8 mouse cellular contexts compared by ENCODE assay signal in genomic region chr6:4506106-4506505, GRCm38 (mm10). TPM values are rescaled to one million over a fixed set of nuclear protein-coding genes. Genes with fewer than 3 reads are reported as not detected.
A peak's percentile ranks its signal among the peaks of the same experiment; 100 is the strongest.
DNase-seq lines count a peak whose midpoint lies in the region; ATAC-seq and TF ChIP-seq lines count a peak whose summit lies in the region.

No protein-coding gene starts in this region.

- in situ Hi-C loops in Patski (cut with MboI; ENCODE audit: low pct_unique_long_range_greater_than_20kb) = no loop called here

- peaks cover 33% of the 10 kb centered on the region for H3K4me1 ChIP-seq in embryonic facial prominence, embryonic 13.5 days
- H3K4me1 ChIP-seq in hindbrain, embryonic 16.5 days (ENCODE audit: control insufficient read depth, insufficient read depth, low read depth, low read length) = peaks cover 8% of the 10 kb centered on the region
- H3K4me1 ChIP-seq in lung, embryonic 15.5 days = peaks cover 12% of the 10 kb centered on the region
- H3K4me1 ChIP-seq in stomach, postnatal 0 days (replicated peaks; ENCODE audit: control insufficient read depth, insufficient read depth) = no peaks in the 10 kb centered on the region

- H3K27me3 ChIP-seq in Patski = no peaks in the 10 kb centered on the region
- no peaks in the 10 kb centered on the region for H3K27me3 ChIP-seq in embryonic facial prominence, embryonic 13.5 days
- peaks cover 7% of the 10 kb centered on the region; the same call in 1 of the 2 replicates for H3K27me3 ChIP-seq in hindbrain, embryonic 16.5 days (replicated peaks; ENCODE audit: control insufficient read depth, insufficient read depth, low read length)
- no peaks in the 10 kb centered on the region for H3K27me3 ChIP-seq in lung, embryonic 15.5 days
- H3K27me3 ChIP-seq in stomach, postnatal 0 days (ENCODE audit: control insufficient read depth, insufficient read depth, low read length) = no peaks in the 10 kb centered on the region

- peaks cover 18% of the 10 kb centered on the region for H3K36me3 ChIP-seq in embryonic facial prominence, embryonic 13.5 days
- H3K36me3 ChIP-seq in hindbrain, embryonic 16.5 days (ENCODE audit: control insufficient read depth, insufficient read depth, low read length) = no peaks in the 10 kb centered on the region
- peaks cover 7% of the 10 kb centered on the region for H3K36me3 ChIP-seq in lung, embryonic 15.5 days
- H3K36me3 ChIP-seq in stomach, postnatal 0 days (ENCODE audit: control insufficient read depth, insufficient read depth, low read length) = no peaks in the 10 kb centered on the region

- no peak for ATAC-seq in Patski
- ATAC-seq in embryonic facial prominence, embryonic 13.5 days (ENCODE audit: insufficient number of reproducible peaks, insufficient read depth, low FRiP score, low TSS enrichment, low read depth) = no peak
- ATAC-seq in hindbrain, embryonic 16.5 days = no peak
- peak; percentile 45; the same call in 1 of the 2 replicates for ATAC-seq in lung, embryonic 15.5 days (ENCODE audit: borderline replicate concordance, extremely low read depth, low FRiP score, low TSS enrichment)
- ATAC-seq in stomach, postnatal 0 days (ENCODE audit: low FRiP score, low TSS enrichment) = no peak

- no peak for TF ChIP-seq EP300 in stomach, postnatal 0 days (optimal IDR thresholded peaks at IDR 0.05)

- WGBS in embryonic facial prominence, embryonic 13.5 days = 2% methylated on average over 11 of the region's 11 CpGs
- WGBS in hindbrain, embryonic 16.5 days = 9% methylated on average over 11 of the region's 11 CpGs
- WGBS in lung, embryonic 15.5 days = 5% methylated on average over 11 of the region's 11 CpGs
- WGBS in stomach, postnatal 0 days = 11% methylated on average over 11 of the region's 11 CpGs

- DNase-seq in Patski (ENCODE audit: low read depth, low spot score) = no peak
- no peak for DNase-seq in stomach, postnatal 0 days (ENCODE audit: low spot score)
- DNase-seq in cerebellum, adult 11-12 months = no peak
- no peak for DNase-seq in right cerebral cortex, postnatal 10 days (ENCODE audit: low spot score in 2 of 2)
- no peak for DNase-seq in ovary, postnatal 10 days (ENCODE audit: low spot score)

- peak overlapping the region; percentile 74 for H3K4me2 ChIP-seq in embryonic facial prominence, embryonic 13.5 days
- H3K4me2 ChIP-seq in hindbrain, embryonic 16.5 days (ENCODE audit: low read length) = peak overlapping the region; percentile 63
- peak overlapping the region; percentile 81 for H3K4me2 ChIP-seq in lung, embryonic 15.5 days
- H3K4me2 ChIP-seq in stomach, postnatal 0 days (replicated peaks; ENCODE audit: low read depth) = peak overlapping the region; percentile 51

- no peaks in the 10 kb centered on the region for H3K9me3 ChIP-seq in embryonic facial prominence, embryonic 13.5 days
- no peaks in the 10 kb centered on the region for H3K9me3 ChIP-seq in hindbrain, embryonic 16.5 days (ENCODE audit: control insufficient read depth, low read length)
- H3K9me3 ChIP-seq in lung, embryonic 15.5 days = no peaks in the 10 kb centered on the region
- H3K9me3 ChIP-seq in stomach, postnatal 0 days (ENCODE audit: control insufficient read depth, low read length) = no peaks in the 10 kb centered on the region

- CTCF ChIA-PET in Patski (lab: Charles Lee) = interaction anchor here (1.0 to 1.1 kb wide), 2 partner anchors 16 to 32 kb away, joined by 3 read pairs; no protein-coding TSS in a partner anchor

- H3K4me3 ChIP-seq in embryonic facial prominence, embryonic 13.5 days = peak overlapping the region; percentile 62
- H3K4me3 ChIP-seq in hindbrain, embryonic 16.5 days (ENCODE audit: low read length) = peak overlapping the region; percentile 38
- H3K4me3 ChIP-seq in lung, embryonic 15.5 days = peak overlapping the region; percentile 47
- peak overlapping the region; percentile 48 for H3K4me3 ChIP-seq in stomach, postnatal 0 days (ENCODE audit: low read depth, low read length)

- peak overlapping the region; percentile 84 for H3K9ac ChIP-seq in embryonic facial prominence, embryonic 13.5 days
- H3K9ac ChIP-seq in hindbrain, embryonic 16.5 days (ENCODE audit: low read depth, low read length) = no peak overlapping the region
- H3K9ac ChIP-seq in lung, embryonic 15.5 days = peak overlapping the region; percentile 48
- peak overlapping the region; percentile 57 for H3K9ac ChIP-seq in stomach, postnatal 0 days (ENCODE audit: low read length)

- H3K27ac ChIP-seq in embryonic facial prominence, embryonic 13.5 days = peak overlapping the region; percentile 96
- no peak overlapping the region for H3K27ac ChIP-seq in hindbrain, embryonic 16.5 days (ENCODE audit: low read depth, low read length)
- peak overlapping the region; percentile 91 for H3K27ac ChIP-seq in lung, embryonic 15.5 days
- peak overlapping the region; percentile 93 for H3K27ac ChIP-seq in stomach, postnatal 0 days (replicated peaks)

- POLR2A ChIA-PET in Patski (lab: Charles Lee) = no interaction called here

- TF ChIP-seq CTCF in Patski (IDR thresholded peaks at IDR 0.05) = peak; percentile 25
- peak; percentile 69 for TF ChIP-seq CTCF in stomach, postnatal 0 days (IDR thresholded peaks at IDR 0.05; ENCODE audit: low read depth)

RNA-seq across cellular contexts. Expression of gene Col1a2, which starts 1.5 kb away (rescaled TPM):
- 5.4 TPM for polyA plus RNA-seq in Patski (2021)
- 820 and 892 TPM in 2 replicates for polyA plus RNA-seq in embryonic facial prominence, embryonic 13.5 days (2015; fragmentation: Nextera tagmentation; extraction: Ambion mirVana)
- polyA plus RNA-seq in hindbrain, embryonic 16.5 days (2015; fragmentation: Nextera tagmentation; extraction: Ambion mirVana) = 114 and 205 TPM in 2 replicates
- 726 and 742 TPM in 2 replicates for polyA plus RNA-seq in lung, embryonic 15.5 days (2015; fragmentation: Nextera tagmentation; extraction: Ambion mirVana)
- polyA plus RNA-seq in stomach, postnatal 0 days (2015; fragmentation: Nextera tagmentation; extraction: Ambion mirVana) = 488 and 504 TPM in 2 replicates

Comparison
In these comparisons a context has a peak if more than half of its experiments do, and no peak if none do; other contexts are left out.
1. RNA of gene Col1a2, which starts 1.5 kb away (polyA plus RNA-seq): 820 to 892 TPM in embryonic facial prominence, embryonic 13.5 days, 726 to 742 TPM in lung, embryonic 15.5 days, 488 to 504 TPM in stomach, postnatal 0 days and 114 to 205 TPM in hindbrain, embryonic 16.5 days; 5.4 TPM in Patski (single experiment); every median in the first group is over 10 times any median in the second.
2. Peak in every context shown above with its lines, with median percentiles within 50 percentile points of each other: H3K4me2 ChIP-seq and H3K4me3 ChIP-seq.